9 mouse cellular contexts compared by ENCODE assay signal in the genomic region with DNA sequence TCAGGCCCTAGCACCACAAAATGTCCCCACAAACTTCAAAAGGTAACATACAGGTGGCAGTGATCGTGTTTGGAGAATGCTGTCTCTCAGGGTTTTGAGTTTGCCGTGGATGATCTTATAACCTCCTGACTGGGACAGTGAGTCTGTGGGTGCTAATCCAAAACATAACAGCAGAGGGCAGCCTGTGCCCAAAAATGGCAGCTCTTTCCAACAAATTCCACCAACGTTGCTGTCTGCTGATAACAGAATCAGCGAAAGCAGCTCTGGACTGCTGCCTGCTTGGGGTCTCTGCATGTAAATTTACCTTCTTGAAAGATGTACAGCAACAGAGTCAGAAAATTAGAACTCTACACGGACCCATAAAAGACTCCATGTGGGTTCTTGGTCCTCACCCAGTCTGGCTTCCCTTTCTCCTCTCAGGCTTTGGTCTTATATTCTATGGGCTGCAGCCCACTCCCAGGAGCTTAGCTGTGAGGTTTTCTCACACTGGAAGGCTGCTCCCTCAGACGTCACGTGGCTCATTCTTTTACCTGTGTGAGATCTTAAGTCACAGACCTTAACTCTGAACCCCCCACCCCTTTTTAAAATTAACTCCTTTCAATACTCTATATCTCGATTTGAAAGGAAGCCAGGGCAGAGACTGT. TPM values are rescaled to one million over a fixed set of nuclear protein-coding genes. Genes with fewer than 3 reads are reported as not detected.
DNase-seq lines count a peak whose midpoint lies in the region; ATAC-seq and TF ChIP-seq lines count a peak whose summit lies in the region.
"Had no signal": no experiment of that assay in that cellular context is flagged by ENCODE, and none has a peak within 500 bp of the region (broad histone marks: within the 10 kb centered on the region; RNA-seq: fewer than 3 reads in every experiment).

No protein-coding gene starts in this region.

- no peaks in the 10 kb centered on the region for H3K36me3 ChIP-seq in testis, adult 2 months (ENCODE audit: control insufficient read depth, insufficient read depth, low read length)
- no peaks in the 10 kb centered on the region for H3K36me3 ChIP-seq in kidney, adult 2 months (ENCODE audit: control insufficient read depth, insufficient read depth, low read length)
- no peaks in the 10 kb centered on the region for H3K36me3 ChIP-seq in midbrain, postnatal 0 days (ENCODE audit: insufficient read depth, low read length)
- H3K36me3 ChIP-seq: embryonic facial prominence, embryonic 13.5 days had no signal

- H3K4me3 ChIP-seq in testis, adult 2 months (ENCODE audit: control insufficient read depth, low read depth, low read length), result no peak overlapping the region
- no peak overlapping the region for H3K4me3 ChIP-seq in kidney, adult 2 months (ENCODE audit: insufficient read depth, low read depth, low read length)
- H3K4me3 ChIP-seq in midbrain, postnatal 0 days (ENCODE audit: low read depth, low read length), result no peak overlapping the region
- H3K4me3 ChIP-seq: embryonic facial prominence, embryonic 13.5 days had no signal

- TF ChIP-seq CTCF in testis, adult 2 months (IDR thresholded peaks at IDR 0.05; ENCODE audit: control insufficient read depth, insufficient read depth, insufficient replicate concordance, low read depth, low read length), result peak; percentile 28; the same call in 1 of the 2 replicates
- peak; percentile 86 for TF ChIP-seq CTCF in kidney, adult 2 months (conservative IDR thresholded peaks at IDR 0.05; ENCODE audit: insufficient read depth, insufficient read length, low read depth, low read length)
- peak; percentile 95 for TF ChIP-seq CTCF in midbrain, postnatal 0 days (IDR thresholded peaks at IDR 0.05)

- no peak overlapping the region for H3K9ac ChIP-seq in midbrain, postnatal 0 days (replicated peaks; ENCODE audit: low read length, poor library complexity, severe bottlenecking)
- H3K9ac ChIP-seq: embryonic facial prominence, embryonic 13.5 days had no signal

- 19% methylated on average over 8 of the region's 8 CpGs for WGBS in kidney, adult 2 months
- 20% methylated on average over 8 of the region's 8 CpGs for WGBS in midbrain, postnatal 0 days

- no peak overlapping the region for H3K4me2 ChIP-seq in midbrain, postnatal 0 days (ENCODE audit: low read depth, low read length, poor library complexity, severe bottlenecking)
- H3K4me2 ChIP-seq: embryonic facial prominence, embryonic 13.5 days had no signal

- no peak for DNase-seq in testis, postnatal 14 days (ENCODE audit: low spot score)
- DNase-seq in cerebellum, adult 8-10 months, result peak; percentile 71
- DNase-seq in frontal cortex, adult 2 months (ENCODE audit: extremely low spot score in 1 of 2, low spot score in 1 of 2), result peak; percentile 52 to 93
- peak; percentile 66 for DNase-seq in kidney, adult 2 months
- peak; percentile 84 for DNase-seq in left cerebral cortex, postnatal 4 days
- peak; percentile 88 for DNase-seq in midbrain, postnatal 0 days (ENCODE audit: low spot score)
- DNase-seq in urinary bladder, adult 2 months (ENCODE audit: low spot score), result peak; percentile 26

- H3K9me3 ChIP-seq in midbrain, postnatal 0 days (ENCODE audit: low read length), result no peaks in the 10 kb centered on the region
- H3K9me3 ChIP-seq: embryonic facial prominence, embryonic 13.5 days had no signal

- no peaks in the 10 kb centered on the region; the same call in 1 of the 2 replicates for H3K4me1 ChIP-seq in testis, adult 2 months (ENCODE audit: control insufficient read depth, insufficient read depth, low read length)
- H3K4me1 ChIP-seq in kidney, adult 2 months (ENCODE audit: control insufficient read depth, insufficient read depth, low read length), result no peaks in the 10 kb centered on the region
- H3K4me1 ChIP-seq in midbrain, postnatal 0 days (ENCODE audit: insufficient read depth, low read length), result peaks cover under 1% of the 10 kb centered on the region; the same call in 1 of the 2 replicates

- intact Hi-C loops in left cerebral cortex, postnatal 4 days (cut with DNase I), result loop anchor here (10.0 kb wide), 2 partner anchors 470 to 1260 kb away; no protein-coding TSS in a partner anchor

- H3K27me3 ChIP-seq in testis, adult 2 months (ENCODE audit: control insufficient read depth, insufficient read depth, low read length), result no peaks in the 10 kb centered on the region
- H3K27me3 ChIP-seq in kidney, adult 2 months (replicated peaks; ENCODE audit: control insufficient read depth, insufficient read depth, low read length), result no peaks in the 10 kb centered on the region
- H3K27me3 ChIP-seq in midbrain, postnatal 0 days (ENCODE audit: insufficient read depth, low read length), result no peaks in the 10 kb centered on the region

- TF ChIP-seq POLR2A in testis, adult 2 months (IDR thresholded peaks at IDR 0.05; ENCODE audit: control insufficient read depth, low read depth, low read length), result no peak
- no peak for TF ChIP-seq POLR2A in kidney, adult 2 months (IDR thresholded peaks at IDR 0.05; ENCODE audit: low read depth, low read length)

- no peak overlapping the region for H3K27ac ChIP-seq in testis, adult 2 months (ENCODE audit: control insufficient read depth, insufficient read depth, low read depth, low read length)
- H3K27ac ChIP-seq in kidney, adult 2 months (ENCODE audit: insufficient read depth, low read depth, low read length), result no peak overlapping the region
- H3K27ac ChIP-seq in midbrain, postnatal 0 days (ENCODE audit: low read depth, low read length), result no peak overlapping the region
- H3K27ac ChIP-seq: embryonic facial prominence, embryonic 13.5 days had no signal

- 0 out of 2 replicates have a peak, but pooled peaks have one; percentile 38 for ATAC-seq in midbrain, postnatal 0 days (ENCODE audit: low FRiP score)

RNA-seq across cellular contexts. Expression of gene Zkscan2, which starts 24.1 kb away (rescaled TPM):
- 1.9 and 2.5 TPM in 2 replicates for polyA plus RNA-seq in testis, adult 2 months (2012; rRNA removed)
- 20.6 and 26.1 TPM in 2 replicates for polyA plus RNA-seq in frontal cortex, adult 2 months (2012; rRNA removed)
- polyA plus RNA-seq in kidney, adult 2 months (2012; rRNA removed), result 0.06 and 0.07 TPM in 2 replicates
- total RNA-seq in left cerebral cortex, postnatal 4 days (2021), result 10 to 100 TPM; 34.1 to 36.5 TPM
- 21.1 and 28.0 TPM in 2 replicates for total RNA-seq in midbrain, postnatal 0 days (2014; rRNA removed)
- 8.4 and 11.2 TPM in 2 replicates for polyA plus RNA-seq in midbrain, postnatal 0 days (2015; fragmentation: Nextera tagmentation; extraction: Ambion mirVana)
- 0.72 and 0.75 TPM in 2 replicates for polyA plus RNA-seq in urinary bladder, adult 2 months (2012; rRNA removed)

Comparison
In these comparisons a context has a peak if more than half of its experiments do, and no peak if none do; other contexts are left out.
1. CTCF ChIP-seq: peak in every context shown above with its lines; median percentile 95 in midbrain, postnatal 0 days; 86 in kidney, adult 2 months; 28 in testis, adult 2 months.